ENCODE assay signal across 25 mouse cellular contexts in genomic region chr7:30964366-30964765, GRCm38 (mm10). TPM values are rescaled to one million over a fixed set of nuclear protein-coding genes. Genes with fewer than 3 reads are reported as not detected.
"Had no signal": no experiment of that assay in that cellular context is flagged by ENCODE, and none has a peak within 500 bp of the region (broad histone marks: within the 10 kb centered on the region; RNA-seq: fewer than 3 reads in every experiment).

No protein-coding gene starts in this region.

- H3K9ac ChIP-seq: liver, postnatal 0 days; lung, embryonic 15.5 days; midbrain, embryonic 13.5 days; midbrain, embryonic 15.5 days; neural tube, embryonic 12.5 days; stomach, embryonic 15.5 days had no signal

- H3K27ac ChIP-seq: lung, embryonic 15.5 days; macrophage; midbrain, embryonic 13.5 days; midbrain, embryonic 15.5 days; neural tube, embryonic 12.5 days; stomach, embryonic 15.5 days; stomach, postnatal 0 days had no signal

- H3K36me3 ChIP-seq: midbrain, embryonic 13.5 days; midbrain, embryonic 15.5 days; neural tube, embryonic 12.5 days; stomach, embryonic 15.5 days had no signal

- H3K27me3 ChIP-seq: lung, embryonic 15.5 days; midbrain, embryonic 13.5 days; midbrain, embryonic 15.5 days; neural tube, embryonic 12.5 days; stomach, embryonic 15.5 days had no signal

- DNase-seq: liver, postnatal 0 days; lung, adult 2 months; lung, postnatal 14 days; lung, postnatal 36 days; right cerebral cortex, postnatal 14 days; thymus, adult 2 months; thymus, postnatal 25 days; thymus, postnatal 4 days had no signal

- H3K4me3 ChIP-seq: lung, embryonic 15.5 days; megakaryocyte, embryonic 14.5 days; midbrain, embryonic 13.5 days; midbrain, embryonic 15.5 days; neural tube, embryonic 12.5 days; stomach, embryonic 15.5 days had no signal

- H3K4me1 ChIP-seq: lung, embryonic 15.5 days; neural tube, embryonic 12.5 days; stomach, embryonic 15.5 days had no signal

RNA-seq across cellular contexts. Expression of gene Fam187b, which starts 9.2 kb away (rescaled TPM):
- total RNA-seq: monocyte, adult 5-6 weeks had no signal

RNA-seq across cellular contexts. Expression of gene Hamp, which starts 20.5 kb away (rescaled TPM):
- total RNA-seq: megakaryocyte progenitor cell, adult 5-6 weeks; midbrain, postnatal 0 days; monocyte, adult 5-6 weeks; neutrophil, adult 5-6 weeks had no signal
- polyA plus RNA-seq: lung, embryonic 15.5 days; lung, postnatal 0 days; macrophage; midbrain, embryonic 13.5 days; midbrain, embryonic 15.5 days; midbrain, postnatal 0 days; neural tube, embryonic 12.5 days; neural tube, embryonic 14.5 days; spleen, adult 2 months; urinary bladder, adult 2 months had no signal

RNA-seq across cellular contexts. Expression of gene Hamp2, which starts 39.9 kb away (rescaled TPM):
- total RNA-seq: megakaryocyte progenitor cell, adult 5-6 weeks; midbrain, postnatal 0 days; monocyte, adult 5-6 weeks; neutrophil, adult 5-6 weeks had no signal
- polyA plus RNA-seq: lung, embryonic 15.5 days; lung, postnatal 0 days; macrophage; midbrain, embryonic 11.5 days; midbrain, embryonic 13.5 days; midbrain, embryonic 15.5 days; midbrain, postnatal 0 days; neural tube, embryonic 12.5 days; neural tube, embryonic 14.5 days; stomach, embryonic 15.5 days; urinary bladder, adult 2 months had no signal
